Comparison of ENCODE assay signal across 24 mouse cellular contexts in the genomic region with DNA sequence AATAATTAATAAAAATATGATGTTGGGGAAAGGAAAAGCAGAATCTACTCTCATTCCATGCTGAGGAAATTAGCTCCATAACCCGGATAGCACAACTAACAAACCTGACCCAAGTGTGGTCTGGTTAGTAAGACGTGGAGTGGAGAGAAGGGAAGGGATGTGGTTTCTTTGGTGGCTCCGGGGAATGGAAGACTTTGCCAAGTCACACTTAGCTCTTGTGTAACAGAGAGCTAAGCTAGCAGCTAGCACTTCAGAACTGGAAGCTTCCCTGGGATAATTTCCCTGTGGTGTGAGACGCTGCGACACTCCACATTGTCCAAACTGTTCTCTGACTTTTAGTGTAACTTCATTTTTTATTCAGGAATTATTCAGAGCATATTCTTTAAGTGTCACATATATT.
DNase-seq lines count a peak whose midpoint lies in the region; ATAC-seq and TF ChIP-seq lines count a peak whose summit lies in the region.
"Had no signal": no experiment of that assay in that cellular context is flagged by ENCODE, and none has a peak within 500 bp of the region (broad histone marks: within the 10 kb centered on the region; RNA-seq: fewer than 3 reads in every experiment).

No protein-coding gene starts in this region.

- TF ChIP-seq EP300 in lung, postnatal 0 days (IDR thresholded peaks at IDR 0.05): no peak

- no peaks in the 10 kb centered on the region for H3K4me1 ChIP-seq in lung, postnatal 0 days (ENCODE audit: insufficient read depth, low read depth, low read length)
- H3K4me1 ChIP-seq: heart, embryonic 12.5 days; liver, embryonic 12.5 days; midbrain, embryonic 13.5 days; neural tube, embryonic 12.5 days had no signal

- H3K27me3 ChIP-seq in lung, postnatal 0 days (replicated peaks; ENCODE audit: insufficient read depth, low read length): no peaks in the 10 kb centered on the region
- H3K27me3 ChIP-seq: embryonic facial prominence, embryonic 13.5 days; heart, embryonic 12.5 days; limb, embryonic 13.5 days; liver, embryonic 12.5 days had no signal

- H3K9ac ChIP-seq in lung, postnatal 0 days (replicated peaks; ENCODE audit: low read depth): no peak overlapping the region
- H3K9ac ChIP-seq: embryonic facial prominence, embryonic 13.5 days; heart, embryonic 12.5 days; limb, embryonic 13.5 days; liver, embryonic 12.5 days; midbrain, embryonic 13.5 days; neural tube, embryonic 12.5 days had no signal

- no peak overlapping the region for H3K4me2 ChIP-seq in lung, postnatal 0 days (replicated peaks; ENCODE audit: low read depth, low read length)
- H3K4me2 ChIP-seq: embryonic facial prominence, embryonic 13.5 days; heart, embryonic 12.5 days; limb, embryonic 13.5 days; liver, embryonic 12.5 days; midbrain, embryonic 13.5 days; neural tube, embryonic 12.5 days had no signal

- WGBS in lung, postnatal 0 days: 50% methylated on average over 5 of the region's 5 CpGs

- no peak overlapping the region for H3K27ac ChIP-seq in lung, postnatal 0 days (ENCODE audit: low read length)
- H3K27ac ChIP-seq: embryonic facial prominence, embryonic 13.5 days; gastrocnemius, adult 2 months; hindbrain, postnatal 0 days; limb, embryonic 13.5 days; liver, embryonic 12.5 days; midbrain, embryonic 13.5 days; neural tube, embryonic 12.5 days had no signal

- no peaks in the 10 kb centered on the region for H3K9me3 ChIP-seq in lung, postnatal 0 days (ENCODE audit: low read length)
- H3K9me3 ChIP-seq: embryonic facial prominence, embryonic 13.5 days; heart, embryonic 12.5 days; limb, embryonic 13.5 days; liver, embryonic 12.5 days; midbrain, embryonic 13.5 days; neural tube, embryonic 12.5 days had no signal

- H3K4me3 ChIP-seq in lung, postnatal 0 days (ENCODE audit: low read depth, low read length): no peak overlapping the region
- H3K4me3 ChIP-seq: embryonic facial prominence, embryonic 13.5 days; gastrocnemius, adult 2 months; heart, embryonic 12.5 days; limb, embryonic 13.5 days; liver, embryonic 12.5 days; midbrain, embryonic 13.5 days; neural tube, embryonic 12.5 days had no signal

- no peaks in the 10 kb centered on the region for H3K36me3 ChIP-seq in lung, postnatal 0 days (ENCODE audit: insufficient read depth, low read length)
- H3K36me3 ChIP-seq: embryonic facial prominence, embryonic 13.5 days; heart, embryonic 12.5 days; limb, embryonic 13.5 days; liver, embryonic 12.5 days; midbrain, embryonic 13.5 days; neural tube, embryonic 12.5 days had no signal

- TF ChIP-seq CTCF in lung, postnatal 0 days (IDR thresholded peaks at IDR 0.05): no peak

- peak; percentile 78 for DNase-seq in lung, postnatal 0 days (ENCODE audit: low spot score)
- DNase-seq in lung, postnatal 4 days: no peak
- peak; percentile 71 for DNase-seq in adipocyte (ENCODE audit: low spot score)
- DNase-seq in T-cell, adult 2 months (ENCODE audit: low spot score): no peak
- no peak for DNase-seq in gastrocnemius, adult 8-10 months (ENCODE audit: low spot score in 2 of 2)
- DNase-seq in layer of hippocampus, adult 9-11 months: no peak
- DNase-seq: cerebellum, adult 11-12 months; cerebellum, postnatal 14 days; gastrocnemius, adult 2 months; heart, adult 11 months; heart, postnatal 10 days; kidney, postnatal 36 days; lung, adult 18-20 months; thymus, adult 18-20 months had no signal

- peak; percentile 32; the same call in 1 of the 2 replicates for ATAC-seq in lung, postnatal 0 days
- ATAC-seq in megakaryocyte, adult 5-6 weeks (ENCODE audit: poor library complexity, severe bottlenecking): peak; percentile 96
- ATAC-seq: forebrain, embryonic 14.5 days; hindbrain, postnatal 0 days; intestine, postnatal 0 days; liver, embryonic 12.5 days; midbrain, embryonic 13.5 days had no signal

Comparison
In these comparisons a context has a peak if more than half of its experiments do, and no peak if none do; other contexts are left out.
1. DNase-seq: peak in lung, postnatal 0 days (single experiment) and adipocyte (single experiment); none in lung, postnatal 4 days (0 of 2), T-cell, adult 2 months (single experiment), gastrocnemius, adult 8-10 months (0 of 2) and layer of hippocampus, adult 9-11 months (single experiment).